Mouse (Mus musculus) left cerebral cortex, adult 2 months (tissue): ENCODE results near the gene Stard7. TPM values are rescaled to one million over a fixed set of nuclear protein-coding genes. Genes with fewer than 3 reads are reported as not detected.
"Not testable (repeated sequence)": the region's sequence is repeated elsewhere in the genome, so short reads cannot be mapped to it uniquely, and the experiment has no call there.

Experiments used
- DNase-seq, 2 experiments: peaks; one replicate each; pipeline ENCODE4 v3.0.0; 2021 to 2022; ENCODE audit warnings: low spot score in 2 of 2, mixed read lengths in 1 of 2; ENCODE audit errors: extremely low spot score in 1 of 2
- H3K27ac ChIP-seq: fragments of 200-600 bp; 2 replicates; pipeline ENCODE4 v1.8.1; 2022
- H3K4me3 ChIP-seq: fragments of 200-600 bp; 2 replicates; pipeline ENCODE4 v1.8.1; 2022
- CTCF ChIP-seq: fragments of 200-600 bp; IDR thresholded peaks from 2 replicates; pipeline ENCODE4 v1.8.1; 2022; ENCODE audit warnings: antibody characterized with exemption, mild to moderate bottlenecking, moderate library complexity
- intact Hi-C: fragments of 180-260 bp; cut with DNase I; formaldehyde crosslinking; loops from one replicate; pipeline ENCODE4 v1.15.1; 2025
- total RNA-seq, 2 experiments: library from RNA; stranded (reverse); gene quantifications; 2 replicates each; pipeline ENCODE4 v1.2.3; 2021

The Stard7 gene
- total RNA-seq, 2 experiments from 2014 or later, result 98.6 to 114 TPM

DNA sequence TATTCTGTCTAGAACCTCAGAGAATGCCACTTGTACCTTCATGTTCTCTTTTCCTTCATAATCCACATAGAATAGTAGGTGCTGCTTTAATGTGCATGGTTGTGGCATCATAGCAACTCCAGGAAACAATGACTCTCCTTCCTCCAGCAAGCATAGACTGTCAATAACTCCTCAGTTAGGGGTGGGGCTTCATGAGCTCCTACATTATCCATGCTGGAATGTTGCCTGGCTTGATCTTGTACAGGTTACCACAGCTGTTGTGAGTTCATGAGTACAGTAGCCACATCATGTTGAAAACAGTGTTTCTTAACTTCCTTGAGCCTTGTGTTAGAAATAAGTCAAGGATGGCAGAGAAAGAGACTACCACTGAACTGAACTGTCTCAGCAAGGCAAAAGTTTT is 8.1 kb downstream of the Stard7 start:
- TF ChIP-seq CTCF, result no peak
- Histone ChIP-seq H3K27ac (no peak overlapping the region), H3K4me3 (no peak overlapping the region)
- intact Hi-C loops, result no loop called here
- no peak for DNase-seq

DNA sequence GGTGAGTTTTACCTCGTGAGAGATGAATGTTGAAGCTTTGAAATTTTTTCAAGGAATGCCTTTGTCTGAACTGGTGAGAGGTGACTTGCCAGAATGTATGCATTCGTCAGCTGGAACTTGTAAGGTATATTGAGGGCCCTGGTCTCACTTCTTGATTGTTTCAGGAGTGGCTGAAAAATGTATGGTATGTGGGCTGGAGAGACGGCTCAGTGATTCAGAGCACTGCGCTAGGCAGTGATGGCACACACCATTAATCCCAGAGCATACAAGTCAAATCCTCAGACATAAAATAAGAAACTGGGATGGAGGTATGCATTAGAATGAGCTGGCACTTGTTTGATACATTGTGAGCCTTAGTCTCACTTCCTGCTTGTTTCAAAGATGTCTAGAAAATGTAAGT is 22.2 kb downstream of the Stard7 start:
- intact Hi-C loops, result no loop called here
- DNase-seq, result no peak
- Histone ChIP-seq H3K27ac (no peak overlapping the region), H3K4me3 (no peak overlapping the region)
- no peak for TF ChIP-seq CTCF

DNA sequence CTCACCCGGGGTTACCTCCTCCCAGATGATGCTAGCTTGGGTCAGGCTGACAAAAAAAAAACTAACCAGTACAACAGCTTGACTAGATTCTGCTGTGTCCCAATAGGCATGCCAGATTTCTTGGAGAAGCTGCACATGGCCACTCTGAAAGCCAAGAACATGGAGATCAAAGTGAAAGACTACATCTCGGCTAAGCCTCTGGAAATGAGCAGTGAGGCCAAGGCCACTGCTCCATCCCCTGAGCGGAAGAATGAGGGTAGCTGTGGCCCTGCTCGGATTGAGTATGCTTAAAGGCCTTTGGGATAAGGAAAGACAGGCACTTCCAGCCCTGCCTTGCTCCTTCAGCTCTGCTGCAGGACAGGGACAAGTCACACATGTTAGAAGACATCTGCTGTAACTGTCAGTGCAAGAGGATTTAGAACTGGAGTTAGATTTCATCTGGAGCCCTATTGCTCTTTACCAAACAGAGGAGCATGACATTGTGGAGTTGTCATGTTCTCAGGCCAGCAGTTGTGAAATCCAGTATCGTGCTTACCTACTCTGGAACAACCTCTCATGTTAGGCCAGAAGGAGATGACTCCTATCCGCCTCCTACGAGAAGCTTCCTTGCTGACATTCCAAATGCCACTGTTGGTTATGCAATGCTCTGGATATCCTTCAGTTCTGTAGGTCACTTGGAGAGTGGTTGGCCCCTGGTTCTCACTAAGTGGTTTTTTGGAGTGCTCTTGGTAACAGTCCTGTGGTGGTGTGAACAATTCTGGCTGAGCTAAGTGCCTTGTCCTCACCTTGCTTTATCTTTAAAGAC is 27.2 kb downstream of the Stard7 start:
- Histone ChIP-seq H3K27ac (no peak overlapping the region), H3K4me3 (no peak overlapping the region)
- no peak for TF ChIP-seq CTCF
- no peak for DNase-seq
- intact Hi-C loops, result no loop called here

DNA sequence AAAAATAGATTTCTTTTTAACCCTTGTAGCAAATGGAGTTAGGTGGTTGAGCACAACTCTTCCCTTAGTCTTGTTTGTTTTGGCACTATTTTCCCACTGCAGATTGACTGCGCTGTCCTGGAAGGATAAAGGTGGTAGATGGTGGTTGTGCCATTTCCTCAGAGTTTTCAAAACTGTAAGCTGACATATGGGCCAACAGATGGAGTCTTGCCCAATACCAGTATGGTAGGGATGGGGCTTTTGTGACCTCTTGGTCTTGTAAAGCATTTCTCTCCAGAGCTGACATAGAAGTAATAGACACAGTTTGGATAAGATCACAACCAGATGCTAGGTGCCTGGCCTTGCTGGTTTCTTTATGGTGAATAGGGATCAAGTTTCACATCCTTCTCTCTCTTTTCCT is 28.0 kb downstream of the Stard7 start:
- no peak overlapping the region for H3K27ac ChIP-seq
- intact Hi-C loops, result no loop called here
- TF ChIP-seq CTCF, result no peak
- no peak overlapping the region for H3K4me3 ChIP-seq
- DNase-seq, result no peak

DNA sequence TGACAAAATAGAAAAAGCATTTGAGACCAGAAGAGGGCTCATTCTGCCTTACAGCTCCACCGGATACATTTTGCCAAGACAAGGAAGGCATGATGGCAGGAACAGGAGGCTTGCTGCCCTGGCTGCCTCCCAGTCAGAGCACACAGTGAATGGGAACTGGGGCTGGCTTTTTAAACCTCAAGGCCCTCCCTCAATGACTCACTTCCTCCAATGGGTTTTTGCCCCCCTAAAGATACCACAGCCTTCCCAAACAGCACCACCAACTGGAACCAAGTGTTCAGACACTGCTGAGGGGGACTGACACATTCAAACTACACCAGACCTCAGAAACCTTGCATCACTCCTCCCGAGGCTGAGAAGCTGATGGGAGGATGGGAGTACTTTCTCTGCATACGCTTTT is 30.7 kb downstream of the Stard7 start:
- H3K4me3 ChIP-seq, result no peak overlapping the region
- H3K27ac ChIP-seq, result no peak overlapping the region
- no peak for TF ChIP-seq CTCF
- intact Hi-C loops, result no loop called here
- DNase-seq, result no peak

DNA sequence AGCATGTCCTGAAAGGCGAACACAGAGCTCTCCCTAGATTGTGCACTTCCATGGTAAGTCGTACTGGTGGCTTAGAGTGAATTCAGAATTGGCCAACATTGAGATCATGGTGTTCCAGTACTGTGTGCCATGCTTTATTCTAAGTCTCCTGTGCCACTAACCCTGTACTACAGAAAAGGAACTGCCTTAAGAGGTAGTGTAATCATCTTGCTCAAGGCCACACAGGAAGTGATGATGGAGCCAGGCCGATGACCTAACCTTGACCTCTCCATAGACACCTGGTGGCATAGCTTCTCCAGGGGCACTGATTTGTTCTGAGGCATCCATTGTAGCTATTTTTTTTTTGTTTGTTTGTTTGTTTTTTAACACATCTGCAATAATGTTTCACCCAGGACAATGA is 31.9 kb downstream of the Stard7 start:
- intact Hi-C loops, result no loop called here
- DNase-seq, result no peak
- H3K27ac ChIP-seq, result no peak overlapping the region
- TF ChIP-seq CTCF, result no peak
- no peak overlapping the region for H3K4me3 ChIP-seq

DNA sequence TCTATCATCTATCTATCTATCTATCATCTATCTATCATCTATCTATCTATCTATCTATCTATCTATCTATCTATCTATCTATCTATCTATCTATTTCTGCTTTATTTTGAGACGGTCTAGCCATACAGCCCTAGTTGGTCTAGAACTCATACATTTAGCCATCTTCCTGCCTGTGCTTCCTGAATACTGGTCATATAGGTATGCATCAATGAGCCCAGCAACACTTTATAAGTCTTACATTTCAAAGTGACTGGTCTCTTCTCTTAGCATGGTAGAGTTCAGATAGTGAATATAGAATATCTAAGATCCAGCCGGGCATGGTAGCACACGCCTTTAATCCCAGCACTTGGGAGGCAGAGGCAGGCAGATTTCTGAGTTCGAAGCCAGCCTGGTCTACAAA is 34.2 kb downstream of the Stard7 start:
- H3K4me3 ChIP-seq, DNase-seq, H3K27ac ChIP-seq, intact Hi-C loops: not testable (repeated sequence)

DNA sequence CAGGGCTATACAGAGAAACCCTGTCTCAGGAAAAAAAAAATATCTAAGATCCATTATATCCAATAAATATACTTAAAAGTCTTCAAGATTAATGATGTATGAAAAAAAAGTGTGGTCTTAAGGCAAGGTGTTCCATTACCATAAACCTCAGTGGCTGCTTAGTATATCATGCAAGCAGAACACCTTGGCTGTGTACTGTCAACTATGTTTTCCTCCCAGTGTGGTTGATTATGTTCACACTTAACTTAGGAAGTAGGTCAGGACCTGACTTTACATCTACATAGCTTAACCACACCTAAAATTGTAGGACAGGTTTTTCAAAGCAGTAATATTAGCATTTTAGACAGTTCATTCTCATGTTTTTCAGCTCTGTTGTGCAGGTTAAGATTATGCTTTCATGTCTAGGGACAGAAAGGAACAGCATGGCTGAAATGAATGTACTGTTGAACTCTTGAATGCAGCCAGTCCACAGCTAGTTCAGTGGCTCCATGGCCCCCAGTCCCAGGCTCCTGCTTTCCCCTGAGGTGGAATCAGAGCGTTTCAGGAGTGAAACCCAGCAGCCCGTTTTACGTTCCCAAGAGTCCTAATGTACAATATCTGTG is 34.7 kb downstream of the Stard7 start:
- DNase-seq, result no peak
- TF ChIP-seq CTCF, result no peak
- intact Hi-C loops, result loop anchor here (5.0 kb wide), 1 partner anchor 38 kb away; no protein-coding TSS in a partner anchor
- H3K27ac ChIP-seq, result no peak overlapping the region
- H3K4me3 ChIP-seq, result no peak overlapping the region

DNA sequence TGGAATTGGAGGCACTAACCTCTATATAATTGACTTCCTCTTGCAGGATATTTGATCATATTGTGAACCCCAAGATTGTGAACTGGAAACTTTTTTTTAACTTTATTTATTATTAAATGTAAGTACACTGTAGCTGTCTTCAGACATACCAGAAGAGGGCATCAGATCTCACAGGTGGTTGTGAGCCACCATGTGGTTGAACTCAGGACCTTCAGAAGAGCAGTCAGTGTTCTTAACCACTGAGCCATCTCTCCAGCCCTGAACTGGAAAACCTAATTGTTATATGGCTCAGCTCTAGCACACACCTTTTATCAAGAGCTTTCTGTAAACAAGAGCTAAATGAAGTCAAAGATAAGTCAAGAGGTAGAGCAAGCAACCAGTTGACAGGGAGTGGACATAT is 36.1 kb downstream of the Stard7 start:
- DNase-seq, result no peak
- TF ChIP-seq CTCF, result no peak; the same call in 1 of the 2 replicates
- intact Hi-C loops, result loop anchor here (5.0 kb wide), 1 partner anchor 36 kb away; no protein-coding TSS in a partner anchor
- Histone ChIP-seq H3K4me3 (no peak overlapping the region), H3K27ac (no peak overlapping the region)

DNA sequence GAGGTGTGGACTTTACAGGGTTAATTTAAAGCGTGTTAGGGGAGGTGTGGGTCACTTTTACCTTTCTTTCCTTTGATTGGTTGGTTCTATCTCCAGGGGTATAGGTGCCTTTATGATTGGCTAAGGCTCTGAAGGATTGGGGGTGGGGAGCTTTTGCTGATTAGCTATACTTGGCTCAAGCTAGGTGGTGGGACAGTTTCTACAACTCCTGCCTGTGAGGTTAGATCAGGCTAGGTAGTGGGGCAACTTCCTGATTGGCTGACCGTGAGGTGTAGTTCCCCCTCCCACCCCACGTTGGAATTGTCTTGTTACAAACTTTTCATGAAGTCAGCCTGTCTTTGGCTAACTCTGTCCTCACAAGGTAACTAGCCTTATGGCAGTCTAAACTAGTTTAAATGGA is 37.2 kb downstream of the Stard7 start:
- intact Hi-C loops, result loop anchor here (5.0 kb wide), 1 partner anchor 35 kb away; no protein-coding TSS in a partner anchor
- no peak for TF ChIP-seq CTCF
- DNase-seq, result no peak
- Histone ChIP-seq H3K4me3 (no peak overlapping the region), H3K27ac (no peak overlapping the region)

DNA sequence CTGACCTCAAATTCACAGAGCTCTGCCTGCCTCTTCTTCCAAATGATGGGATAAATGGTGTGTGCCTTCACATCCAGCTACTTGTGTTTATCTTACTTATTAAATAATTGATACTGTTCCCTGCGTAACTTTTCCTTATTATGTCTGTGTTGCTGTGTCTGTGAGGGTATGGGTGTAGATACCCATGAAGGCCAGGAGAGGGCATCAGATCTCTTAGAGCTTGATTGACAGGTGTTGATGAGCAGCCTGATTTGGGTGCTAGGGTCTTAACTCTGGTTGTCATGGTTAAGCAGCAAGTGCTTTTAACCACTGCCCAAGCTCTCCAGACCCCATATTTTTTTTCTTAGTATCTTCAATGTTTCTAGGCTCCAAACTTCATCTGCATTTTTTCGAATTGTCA is 38.6 kb downstream of the Stard7 start:
- intact Hi-C loops, result loop anchor here (5.0 kb wide), 1 partner anchor 34 kb away; no protein-coding TSS in a partner anchor
- TF ChIP-seq CTCF, result peak; percentile 53
- H3K4me3 ChIP-seq, result no peak overlapping the region
- no peak overlapping the region for H3K27ac ChIP-seq
- DNase-seq, result no peak

DNA sequence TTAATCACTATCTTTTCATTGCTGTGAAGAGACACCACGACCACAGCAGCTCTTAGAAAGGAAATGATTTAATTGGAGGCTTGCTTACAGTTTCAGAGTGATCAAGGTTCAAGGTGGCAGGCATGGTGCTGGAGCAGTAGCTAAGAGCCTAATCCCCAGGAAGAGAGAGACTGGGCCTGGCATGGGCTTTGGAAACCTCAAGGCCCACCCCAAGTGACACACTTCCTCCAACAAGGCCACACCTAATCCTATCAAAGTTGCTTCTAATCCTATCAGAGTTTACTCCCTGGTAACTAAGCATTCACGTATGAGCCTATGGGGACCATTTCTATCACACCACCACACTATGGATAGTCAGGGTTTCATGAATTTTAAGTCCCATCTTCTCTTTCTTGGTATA is 40.2 kb downstream of the Stard7 start:
- no peak for DNase-seq
- intact Hi-C loops, result no loop called here
- no peak overlapping the region for H3K27ac ChIP-seq
- TF ChIP-seq CTCF, result no peak
- no peak overlapping the region for H3K4me3 ChIP-seq

DNA sequence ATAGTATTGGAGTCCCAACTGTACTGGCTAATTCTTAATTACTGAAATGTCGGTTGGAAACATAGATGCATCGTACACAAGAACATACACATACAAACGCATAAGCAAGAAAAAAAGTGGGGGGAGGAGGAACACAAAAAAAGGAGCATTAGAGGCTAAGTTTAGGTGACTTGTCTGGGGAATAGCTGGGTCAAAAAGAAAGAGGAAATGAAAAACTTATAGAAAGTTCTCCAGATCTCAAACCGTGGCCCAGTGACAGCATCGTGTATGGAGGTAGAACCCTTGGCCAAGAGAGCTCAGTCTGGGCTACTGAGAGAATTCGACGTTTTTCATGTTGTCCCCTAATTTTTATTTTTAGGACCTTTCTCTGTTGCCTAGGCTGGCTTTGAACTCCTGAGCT is 40.7 kb downstream of the Stard7 start:
- DNase-seq, result no peak
- H3K27ac ChIP-seq, result no peak overlapping the region
- no peak overlapping the region for H3K4me3 ChIP-seq
- no peak for TF ChIP-seq CTCF
- intact Hi-C loops, result no loop called here
